19 mouse cellular contexts compared by ENCODE assay signal in the genomic region with DNA sequence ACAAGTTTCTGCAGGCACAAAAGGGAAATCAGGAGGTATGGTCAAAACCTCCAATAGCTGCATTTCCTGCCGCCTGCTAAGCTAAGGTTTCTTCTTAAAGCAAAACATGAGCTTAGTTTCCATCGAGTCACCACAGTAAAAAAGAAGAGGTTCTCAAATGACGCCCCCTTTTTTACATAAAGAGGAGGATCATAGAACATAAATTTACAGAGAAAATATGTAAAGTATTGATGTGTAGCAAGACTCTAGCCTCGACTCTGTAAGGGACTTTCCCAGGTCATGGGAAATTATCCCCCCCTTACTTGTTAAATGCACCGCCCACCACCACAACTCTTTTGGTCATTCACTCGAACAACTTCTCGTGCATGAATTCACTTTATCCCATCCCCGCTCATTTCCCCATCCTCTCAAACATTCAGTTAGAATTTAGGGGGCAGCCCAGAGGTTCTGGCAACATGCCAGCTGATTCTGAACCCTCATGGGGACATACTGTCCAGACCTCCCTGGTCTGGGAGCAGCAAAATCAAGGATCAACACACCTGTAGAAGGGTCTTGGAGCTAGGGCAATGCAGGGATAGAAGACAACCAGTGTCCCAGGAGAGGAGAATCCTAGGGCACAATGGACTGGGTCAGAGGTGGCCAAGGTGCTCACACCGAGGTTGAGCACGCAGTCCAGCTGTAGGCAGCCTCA. TPM values are rescaled to one million over a fixed set of nuclear protein-coding genes. Genes with fewer than 3 reads are reported as not detected.
DNase-seq lines count a peak whose midpoint lies in the region; ATAC-seq and TF ChIP-seq lines count a peak whose summit lies in the region.
"Had no signal": no experiment of that assay in that cellular context is flagged by ENCODE, and none has a peak within 500 bp of the region (broad histone marks: within the 10 kb centered on the region; RNA-seq: fewer than 3 reads in every experiment).

No protein-coding gene starts in this region.

- H3K4me1 ChIP-seq in G1E (ENCODE audit: insufficient read depth, low read depth, low read length): peaks cover 46% of the 10 kb centered on the region

- DNase-seq in spleen, adult 12 weeks (ENCODE audit: low spot score): peak; percentile 14
- DNase-seq in spleen, postnatal 14 days (ENCODE audit: low spot score in 2 of 2): no peak
- DNase-seq in CD4-positive, CD25-positive, alpha-beta regulatory T cell, adult 2 months (ENCODE audit: low read depth, low spot score): peak; percentile 70
- DNase-seq in G1E (ENCODE audit: low spot score): no peak
- peak; percentile 76 for DNase-seq in induced T-regulatory cell, adult 2 months (ENCODE audit: low read depth)
- DNase-seq in urinary bladder, postnatal 10 days (ENCODE audit: low spot score): no peak
- no peak for DNase-seq in layer of hippocampus, postnatal 36 days
- no peak for DNase-seq in cerebellum, adult 18-20 months
- DNase-seq: adrenal gland, adult 8-10 months; kidney, adult 11 months; left cerebral cortex, postnatal 4 days; lung, adult 18-20 months; thymus, postnatal 14 days had no signal

- ATAC-seq in G1E (ENCODE audit: extremely low read depth, insufficient number of reproducible peaks, low FRiP score, poor library complexity, severe bottlenecking): peak; percentile 23; the same call in 1 of the 2 replicates
- ATAC-seq: forebrain, embryonic 13.5 days had no signal

- TF ChIP-seq CTCF in G1E (IDR thresholded peaks at IDR 0.05; ENCODE audit: low read depth, low read length): no peak

- no peaks in the 10 kb centered on the region for H3K9me3 ChIP-seq in G1E (replicated peaks)
- H3K9me3 ChIP-seq: forebrain, embryonic 13.5 days; heart, embryonic 13.5 days; hindbrain, embryonic 15.5 days; neural tube, embryonic 12.5 days had no signal

- H3K36me3 ChIP-seq in G1E (replicated peaks): no peaks in the 10 kb centered on the region
- H3K36me3 ChIP-seq: heart, embryonic 13.5 days; hindbrain, embryonic 15.5 days; neural tube, embryonic 12.5 days had no signal

- no peak overlapping the region for H3K4me3 ChIP-seq in G1E (ENCODE audit: low read depth, low read length)
- H3K4me3 ChIP-seq: forebrain, embryonic 13.5 days; heart, embryonic 13.5 days; hindbrain, embryonic 15.5 days; neural tube, embryonic 12.5 days had no signal

- H3K27me3 ChIP-seq in G1E (ENCODE audit: insufficient read depth, low read length): peaks cover 25% of the 10 kb centered on the region
- H3K27me3 ChIP-seq: forebrain, embryonic 13.5 days; hindbrain, embryonic 15.5 days; neural tube, embryonic 12.5 days had no signal

RNA-seq across cellular contexts. Expression of gene Tnfrsf14, which starts 14.4 kb away (rescaled TPM):
- total RNA-seq in G1E (2014; fragmentation: Nextera tagmentation) (45.1 and 131 TPM in 2 replicates), G1E (2017) (23.9 and 27.7 TPM in 2 replicates)
- polyA plus RNA-seq in G1E (2012): 3.5 and 7.2 TPM in 2 replicates
- total RNA-seq in layer of hippocampus, postnatal 36 days (2021): 1 to 10 TPM in 1 of 2 experiments, under 1 TPM in 1; 0.60 to 1.1 TPM

RNA-seq across cellular contexts. Expression of gene Hes5, which starts 17.9 kb away (rescaled TPM):
- not detected in 2 replicates for total RNA-seq in G1E (2014; fragmentation: Nextera tagmentation)
- not detected in 2 replicates for total RNA-seq in G1E (2017)
- polyA plus RNA-seq in G1E (2012): not detected in 2 replicates
- total RNA-seq in layer of hippocampus, postnatal 36 days (2021): 10 to 100 TPM; 17.6 to 28.1 TPM
- total RNA-seq: adrenal gland, adult 8-10 months; gastrocnemius, adult 8-10 months; granulocyte monocyte progenitor cell, adult 5-6 weeks had no signal

RNA-seq across cellular contexts. Expression of gene Pank4, which starts 21.1 kb away (rescaled TPM):
- total RNA-seq in G1E (2014; fragmentation: Nextera tagmentation) (33.4 and 39.3 TPM in 2 replicates), G1E (2017) (41.6 and 45.2 TPM in 2 replicates)
- polyA plus RNA-seq in G1E (2012): 30.0 and 34.2 TPM in 2 replicates
- 10 to 100 TPM; 40.6 to 40.8 TPM for total RNA-seq in layer of hippocampus, postnatal 36 days (2021)

RNA-seq across cellular contexts. Expression of gene Fam213b, which starts 43.8 kb away (rescaled TPM):
- total RNA-seq in G1E (2014; fragmentation: Nextera tagmentation): not detected in 2 replicates
- total RNA-seq in G1E (2017): not detected in 2 replicates
- not detected in 2 replicates for polyA plus RNA-seq in G1E (2012)
- 10 to 100 TPM; 40.4 to 45.9 TPM for total RNA-seq in layer of hippocampus, postnatal 36 days (2021)

Comparison
In these comparisons a context has a peak if more than half of its experiments do, and no peak if none do; other contexts are left out.
1. DNase-seq: peak in spleen, adult 12 weeks (single experiment), CD4-positive, CD25-positive, alpha-beta regulatory T cell, adult 2 months (single experiment) and induced T-regulatory cell, adult 2 months (single experiment); none in spleen, postnatal 14 days (0 of 2), G1E (single experiment), urinary bladder, postnatal 10 days (single experiment), layer of hippocampus, postnatal 36 days (0 of 2) and cerebellum, adult 18-20 months (0 of 2).
2. RNA of gene Tnfrsf14, which starts 14.4 kb away (total RNA-seq): 23.9 to 131 TPM in G1E; 0.60 to 1.1 TPM in layer of hippocampus, postnatal 36 days; every median in the first group is over 10 times any median in the second.
3. RNA of gene Hes5, which starts 17.9 kb away (total RNA-seq): 17.6 to 28.1 TPM in layer of hippocampus, postnatal 36 days; not detected in G1E; every median in the first group is over 10 times any median in the second.